In the genomic region with DNA sequence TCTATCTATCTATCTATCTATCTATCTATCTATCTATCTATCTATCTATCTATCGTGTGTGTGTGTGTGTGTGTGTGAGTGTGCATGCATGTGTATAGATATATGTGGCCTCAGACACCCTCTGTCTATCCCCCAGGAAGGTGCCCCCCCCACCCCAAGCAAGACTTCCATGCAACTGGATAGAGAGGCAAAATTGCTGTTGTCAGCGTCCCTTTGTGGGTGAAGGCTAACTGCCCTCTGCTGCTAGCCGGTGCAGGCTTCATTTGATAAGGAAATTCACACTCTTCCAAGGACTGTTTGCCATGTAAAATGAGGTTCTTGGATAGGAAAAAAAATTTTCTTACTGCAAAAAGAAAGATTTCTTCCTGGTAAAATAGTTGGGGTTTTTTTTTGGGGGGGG, we compare ENCODE assay signal across 10 mouse cellular contexts.
DNase-seq lines count a peak whose midpoint lies in the region; ATAC-seq and TF ChIP-seq lines count a peak whose summit lies in the region.
"Had no signal": no experiment of that assay in that cellular context is flagged by ENCODE, and none has a peak within 500 bp of the region (broad histone marks: within the 10 kb centered on the region; RNA-seq: fewer than 3 reads in every experiment).

No protein-coding gene starts in this region.

- no peaks in the 10 kb centered on the region for H3K9me3 ChIP-seq in limb, embryonic 11.5 days (ENCODE audit: control insufficient read depth, low read length)
- no peaks in the 10 kb centered on the region for H3K9me3 ChIP-seq in limb, embryonic 10.5 days (replicated peaks)
- H3K9me3 ChIP-seq in hindbrain, embryonic 13.5 days = no peaks in the 10 kb centered on the region
- H3K9me3 ChIP-seq in midbrain, postnatal 0 days (ENCODE audit: low read length) = no peaks in the 10 kb centered on the region

- no peak overlapping the region for H3K9ac ChIP-seq in heart, adult 2 months (ENCODE audit: low read depth, low read length)
- no peak overlapping the region for H3K9ac ChIP-seq in limb, embryonic 11.5 days (ENCODE audit: low read length)
- peak overlapping the region; percentile 19; the same call in 1 of the 2 replicates for H3K9ac ChIP-seq in hindbrain, embryonic 13.5 days
- no peak overlapping the region for H3K9ac ChIP-seq in midbrain, postnatal 0 days (replicated peaks; ENCODE audit: low read length, poor library complexity, severe bottlenecking)

- no peaks in the 10 kb centered on the region for H3K27me3 ChIP-seq in heart, adult 2 months (ENCODE audit: control insufficient read depth, insufficient read depth, low read length)
- peaks cover 6% of the 10 kb centered on the region; the same call in 1 of the 2 replicates for H3K27me3 ChIP-seq in limb, embryonic 11.5 days (ENCODE audit: control insufficient read depth, insufficient read depth, low read length)
- peaks cover 50% of the 10 kb centered on the region for H3K27me3 ChIP-seq in limb, embryonic 10.5 days (ENCODE audit: low read depth, poor library complexity, severe bottlenecking)
- H3K27me3 ChIP-seq in hindbrain, embryonic 13.5 days = 0 out of 2 replicates have a peak, but pooled peaks cover 3% of the 10 kb centered on the region
- H3K27me3 ChIP-seq in midbrain, postnatal 0 days (ENCODE audit: insufficient read depth, low read length) = no peaks in the 10 kb centered on the region

- TF ChIP-seq CTCF in heart, adult 2 months (IDR thresholded peaks at IDR 0.05) = no peak
- no peak; the same call in 1 of the 2 replicates for TF ChIP-seq CTCF in midbrain, postnatal 0 days (IDR thresholded peaks at IDR 0.05)

- 18% methylated on average over 3 of the region's 3 CpGs for WGBS in heart, adult 2 months
- WGBS in limb, embryonic 11.5 days = 42% methylated on average over 3 of the region's 3 CpGs
- WGBS in limb, embryonic 10.5 days = 46% methylated on average over 3 of the region's 3 CpGs
- 35% methylated on average over 3 of the region's 3 CpGs for WGBS in hindbrain, embryonic 13.5 days
- 33% methylated on average over 3 of the region's 3 CpGs for WGBS in midbrain, postnatal 0 days

- no peak for ATAC-seq in limb, embryonic 11.5 days (ENCODE audit: insufficient number of reproducible peaks, low FRiP score, low TSS enrichment, low read depth)
- ATAC-seq in hindbrain, embryonic 13.5 days (ENCODE audit: low FRiP score) = no peak
- ATAC-seq in midbrain, postnatal 0 days (ENCODE audit: low FRiP score) = no peak; the same call in 1 of the 2 replicates

- peak overlapping the region; percentile 16; the same call in 1 of the 2 replicates for H3K4me2 ChIP-seq in limb, embryonic 11.5 days (ENCODE audit: low read depth, severe bottlenecking)
- H3K4me2 ChIP-seq in hindbrain, embryonic 13.5 days = peak overlapping the region; percentile 35
- no peak overlapping the region for H3K4me2 ChIP-seq in midbrain, postnatal 0 days (ENCODE audit: low read depth, low read length, poor library complexity, severe bottlenecking)

- H3K27ac ChIP-seq in heart, adult 2 months = peak overlapping the region; percentile 53
- no peak overlapping the region for H3K27ac ChIP-seq in limb, embryonic 11.5 days (replicated peaks; ENCODE audit: low read depth, low read length)
- H3K27ac ChIP-seq in limb, embryonic 10.5 days = no peak overlapping the region
- peak overlapping the region; percentile 45 for H3K27ac ChIP-seq in hindbrain, embryonic 13.5 days
- H3K27ac ChIP-seq in midbrain, postnatal 0 days (ENCODE audit: low read depth, low read length) = no peak overlapping the region
- H3K27ac ChIP-seq: kidney, postnatal 0 days had no signal

- no peak for TF ChIP-seq EP300 in heart, adult 2 months (IDR thresholded peaks at IDR 0.05; ENCODE audit: insufficient read depth, low read depth, low read length)

- intact Hi-C loops in heart, adult 2 months (cut with DNase I) = loop anchor here (1.0 to 10.0 kb wide), 6 partner anchors 90 to 622 kb away; partner anchors contain the start of genes Hoxd8 and Mtx2
- intact Hi-C loops in left cerebral cortex, postnatal 14 days (cut with DNase I) = loop anchor here (2.0 to 10.0 kb wide), 4 partner anchors 170 to 263 kb away; partner anchors contain the start of gene Hoxd8

- H3K79me2 ChIP-seq in heart, adult 2 months (replicated peaks; ENCODE audit: control insufficient read depth, insufficient read depth, low read length) = no peaks in the 10 kb centered on the region

- DNase-seq in heart, adult 2 months = no peak
- DNase-seq in heart, adult 9 months (ENCODE audit: low spot score in 2 of 2) = no peak
- no peak for DNase-seq in limb, embryonic 11.5 days (ENCODE audit: low spot score)
- no peak for DNase-seq in limb, embryonic 10.5 days (ENCODE audit: low spot score)
- peak; percentile 20 for DNase-seq in midbrain, postnatal 0 days (ENCODE audit: low spot score)
- no peak for DNase-seq in cerebellum, postnatal 10 days
- no peak for DNase-seq in left cerebral cortex, postnatal 14 days (ENCODE audit: low spot score in 2 of 2)

- TF ChIP-seq POLR2A in heart, adult 2 months (IDR thresholded peaks at IDR 0.05; ENCODE audit: insufficient read depth, low read depth, low read length) = no peak

- 0 out of 2 replicates have a peak, but pooled peaks cover under 1% of the 10 kb centered on the region for H3K36me3 ChIP-seq in heart, adult 2 months (ENCODE audit: control insufficient read depth, insufficient read depth, low read length)
- H3K36me3 ChIP-seq in limb, embryonic 11.5 days (ENCODE audit: control insufficient read depth, insufficient read depth, low read length) = no peaks in the 10 kb centered on the region
- no peaks in the 10 kb centered on the region for H3K36me3 ChIP-seq in limb, embryonic 10.5 days
- no peaks in the 10 kb centered on the region for H3K36me3 ChIP-seq in hindbrain, embryonic 13.5 days
- H3K36me3 ChIP-seq in midbrain, postnatal 0 days (ENCODE audit: insufficient read depth, low read length) = no peaks in the 10 kb centered on the region

- H3K4me1 ChIP-seq in heart, adult 2 months (ENCODE audit: control insufficient read depth, insufficient read depth, low read length) = peaks cover 7% of the 10 kb centered on the region
- H3K4me1 ChIP-seq in limb, embryonic 11.5 days (ENCODE audit: control insufficient read depth, insufficient read depth, low read length) = peaks cover 3% of the 10 kb centered on the region; the same call in 1 of the 2 replicates
- H3K4me1 ChIP-seq in limb, embryonic 10.5 days = peaks cover 25% of the 10 kb centered on the region
- H3K4me1 ChIP-seq in hindbrain, embryonic 13.5 days (replicated peaks) = peaks cover 17% of the 10 kb centered on the region
- H3K4me1 ChIP-seq in midbrain, postnatal 0 days (ENCODE audit: insufficient read depth, low read length) = 0 out of 2 replicates have a peak, but pooled peaks cover 6% of the 10 kb centered on the region

- no peak overlapping the region for H3K4me3 ChIP-seq in heart, adult 2 months
- H3K4me3 ChIP-seq in limb, embryonic 11.5 days (ENCODE audit: low read depth, low read length) = no peak overlapping the region
- no peak overlapping the region for H3K4me3 ChIP-seq in limb, embryonic 10.5 days
- no peak overlapping the region for H3K4me3 ChIP-seq in hindbrain, embryonic 13.5 days
- H3K4me3 ChIP-seq in midbrain, postnatal 0 days (ENCODE audit: low read depth, low read length) = no peak overlapping the region
- H3K4me3 ChIP-seq: erythroblast, embryonic 14.5 days had no signal

Comparison
In these comparisons a context has a peak if more than half of its experiments do, and no peak if none do; other contexts are left out.
1. H3K27ac ChIP-seq: peak in heart, adult 2 months (single experiment) and hindbrain, embryonic 13.5 days (single experiment); none in limb, embryonic 11.5 days (single experiment), limb, embryonic 10.5 days (single experiment) and midbrain, postnatal 0 days (single experiment).